Mouse (Mus musculus) cerebellum, postnatal 14 days (tissue): ENCODE measurements around the gene Tcea2.

ENCODE experiments used
- DNase-seq, 2 experiments: peaks; one replicate each; pipeline ENCODE4 v3.0.0; 2021; ENCODE audit warnings: mixed read lengths in 2 of 2

Gene Tcea2

DNA sequence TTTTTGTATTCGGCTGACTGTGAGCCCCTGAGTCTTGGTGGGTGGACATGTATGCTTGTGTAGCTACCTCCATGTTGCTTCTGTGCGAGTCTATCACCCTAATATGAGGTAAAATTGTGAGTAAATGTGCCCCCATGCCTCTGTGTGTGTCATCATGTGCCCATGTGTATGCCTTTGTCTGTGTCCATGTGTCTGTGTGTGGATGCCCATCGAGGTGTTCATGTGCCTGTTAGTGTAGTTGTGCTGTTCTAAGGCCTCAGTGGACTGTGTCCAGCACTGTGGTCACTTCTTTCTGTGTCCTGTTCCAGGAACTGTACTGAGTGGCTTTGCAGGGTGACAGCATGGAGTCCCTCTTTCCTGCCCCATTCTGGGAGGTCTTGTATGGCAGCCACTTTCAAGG is 35.3 kb downstream of the Tcea2 start:
- peak; percentile 23 to 50 for DNase-seq

DNA sequence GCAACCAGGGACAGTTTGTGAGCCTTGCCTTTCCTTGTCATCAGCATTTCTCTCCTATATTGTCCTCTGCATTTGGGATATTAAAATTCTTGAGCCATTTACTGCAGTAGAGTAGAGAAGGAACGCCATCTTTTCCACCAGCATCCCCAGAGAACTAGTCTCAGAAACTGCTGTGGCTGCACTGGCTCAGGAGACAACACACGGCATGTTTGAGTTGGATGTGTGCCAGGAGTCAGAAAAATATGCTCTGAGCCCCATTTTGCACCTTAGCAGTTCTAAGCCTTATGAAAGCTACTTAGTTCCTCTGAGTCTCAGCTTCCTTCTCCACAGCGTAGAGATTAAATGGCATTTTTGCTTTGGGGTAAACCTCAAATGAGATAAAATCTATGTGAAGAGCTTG is 36.9 kb downstream of the Tcea2 start:
- DNase-seq: peak; percentile 46 to 55

DNA sequence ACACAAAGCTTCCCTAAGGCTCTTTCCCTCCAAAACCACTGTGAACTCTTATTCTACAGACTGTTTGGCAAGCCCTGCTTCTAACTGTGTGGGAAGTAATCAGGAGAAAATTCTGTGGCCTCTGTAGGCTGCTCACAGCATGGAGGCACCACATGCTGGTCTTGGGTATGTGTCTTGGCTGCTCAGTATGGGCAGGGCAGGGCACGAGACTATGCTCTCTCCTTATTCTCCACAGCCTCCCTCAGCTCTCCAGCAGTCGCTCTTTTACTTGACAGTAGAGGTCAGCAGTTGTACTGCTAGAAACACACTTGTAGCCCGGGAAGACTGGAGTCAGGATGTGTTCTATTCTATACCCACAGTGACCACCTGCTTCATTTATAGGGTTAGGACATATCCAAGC is 40.0 kb downstream of the Tcea2 start:
- DNase-seq: peak; percentile 46 to 59

DNA sequence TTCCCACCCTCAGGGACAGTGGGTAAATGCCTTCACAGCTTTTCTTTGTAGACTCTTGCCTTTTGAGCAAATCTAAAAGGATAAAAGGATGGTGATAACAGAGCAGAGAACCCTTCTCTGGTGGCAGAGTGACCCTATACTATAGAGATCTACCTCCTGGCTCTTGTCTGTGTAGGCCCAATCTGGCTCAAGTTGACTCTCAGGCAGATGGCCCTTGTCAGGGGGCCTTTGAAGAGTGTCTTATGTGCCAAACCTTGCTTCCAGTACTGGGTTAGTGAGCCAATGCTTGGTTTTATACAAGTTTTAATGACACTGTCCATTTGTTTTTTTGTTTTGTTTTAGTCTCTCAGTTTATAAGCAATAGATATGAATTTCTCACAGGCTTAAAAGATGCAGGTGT is 41.1 kb downstream of the Tcea2 start:
- peak; percentile 71 to 86 for DNase-seq

DNA sequence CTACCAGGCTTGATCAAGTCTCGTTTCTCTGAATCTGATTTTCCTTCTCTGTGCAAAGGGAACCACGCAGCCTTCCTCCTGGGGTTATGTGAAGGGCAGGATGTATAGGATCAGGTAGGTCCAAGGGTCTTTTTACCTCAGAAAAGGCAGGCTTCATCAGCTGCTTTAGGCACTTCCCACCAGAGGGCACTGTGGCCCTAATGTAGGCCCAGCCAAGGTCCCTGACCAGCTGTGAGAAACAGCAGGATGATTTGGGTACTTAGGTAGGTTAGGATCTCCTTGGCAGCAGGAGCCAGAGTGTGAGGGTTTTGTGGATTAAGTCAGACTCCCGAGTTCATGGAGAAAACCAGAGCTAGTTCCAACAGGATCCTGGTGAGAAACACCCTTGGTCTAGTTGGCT is 42.1 kb downstream of the Tcea2 start:
- peak; percentile 75 to 76 for DNase-seq

DNA sequence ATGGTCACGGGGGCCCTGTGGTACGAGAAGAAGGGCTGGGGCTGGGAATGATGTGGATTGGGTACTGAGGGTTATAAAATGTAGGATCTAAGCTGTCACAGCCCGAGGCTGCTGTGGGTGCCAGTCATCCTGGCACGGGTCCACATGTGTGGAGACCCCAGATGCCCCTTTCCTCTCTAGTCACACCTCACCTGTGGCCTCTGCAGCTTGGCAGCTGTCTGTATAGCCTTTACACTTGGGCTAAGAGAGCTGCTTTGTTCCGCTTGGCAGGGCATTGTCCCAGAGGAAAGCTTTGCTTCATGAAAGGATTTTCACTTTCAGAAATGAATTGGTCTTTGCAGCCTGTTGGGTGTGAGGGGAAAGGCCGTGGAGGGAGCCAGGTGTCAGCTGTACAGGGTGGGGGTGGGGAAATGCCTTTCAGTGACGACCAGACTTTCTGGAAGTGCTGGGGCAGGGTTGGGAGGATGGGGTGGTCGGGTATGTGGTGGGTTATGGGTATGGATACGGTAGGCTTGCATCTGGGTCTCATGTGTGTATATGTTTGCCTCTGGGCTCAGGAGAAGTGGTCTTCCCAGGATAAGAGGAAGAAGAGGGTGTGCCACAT is 47.7 kb downstream of the Tcea2 start:
- peak in 1 of 2 experiments; percentile 30 for DNase-seq

DNA sequence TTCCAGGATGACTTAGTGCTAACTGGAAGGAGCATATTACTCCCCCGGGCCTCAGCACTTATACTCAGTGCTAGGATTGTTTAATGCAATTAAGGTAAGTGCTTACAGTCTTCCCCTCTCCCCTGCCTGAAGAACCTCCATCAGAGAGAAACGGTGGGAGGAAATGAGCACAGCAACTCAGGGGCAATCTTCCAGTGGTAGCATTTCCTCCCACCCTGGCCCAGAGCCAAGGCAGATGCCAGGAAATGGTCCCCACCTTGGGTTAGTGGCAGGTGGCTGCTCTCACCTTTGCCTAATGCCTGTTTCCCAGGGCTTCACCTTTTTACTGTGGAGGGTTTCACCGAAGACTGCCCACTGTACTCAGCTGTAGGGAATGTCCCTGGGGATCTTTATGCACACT is 49.9 kb downstream of the Tcea2 start:
- peak in 1 of 2 experiments; percentile 18 for DNase-seq
